1 mouse cellular context compared by ENCODE assay signal in the genomic region with DNA sequence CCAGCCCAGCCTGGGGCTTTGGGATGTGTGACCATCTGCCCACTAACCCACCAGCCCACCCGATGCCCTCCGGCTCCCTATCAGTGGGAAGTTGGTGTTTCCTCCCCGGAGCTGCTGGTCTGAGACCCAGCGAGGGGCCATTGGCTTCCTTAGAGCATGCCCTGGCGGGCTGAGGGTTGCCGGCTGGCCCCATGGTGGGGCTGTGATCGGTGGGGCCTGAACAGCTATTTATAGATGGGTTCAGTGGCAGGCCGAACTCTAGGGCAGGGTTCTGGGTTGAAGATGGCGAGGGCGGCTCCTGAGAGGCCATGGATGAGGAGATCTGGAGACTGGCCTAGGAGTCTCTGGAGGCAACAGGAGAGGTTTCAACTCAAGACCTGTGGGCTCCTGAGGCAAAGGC.
TF ChIP-seq lines count a peak whose summit lies in the region.

No protein-coding gene starts in this region.

TF ChIP-seq in MEL, 35 proteins besides CTCF, POLR2A, EP300 and RAD21:
- no peak for TF ChIP-seq ZMIZ1 (IDR thresholded peaks at IDR 0.05; ENCODE audit: low read depth, low read length)
- no peak for TF ChIP-seq MXI1 (IDR thresholded peaks at IDR 0.05; ENCODE audit: low read depth, low read length)
- TF ChIP-seq ETS1 (IDR thresholded peaks at IDR 0.05; ENCODE audit: low read depth, low read length): no peak
- no peak for TF ChIP-seq TAL1 (IDR thresholded peaks at IDR 0.05; ENCODE audit: low read length)
- TF ChIP-seq RCOR1 (IDR thresholded peaks at IDR 0.05; ENCODE audit: low read depth, low read length): no peak
- TF ChIP-seq USF2 (IDR thresholded peaks at IDR 0.05; ENCODE audit: borderline replicate concordance in 1 of 2, insufficient read depth in 1 of 2, low read depth in 1 of 2, low read length in 2 of 2): no peak
- no peak for TF ChIP-seq SMC3 (IDR thresholded peaks at IDR 0.05; ENCODE audit: low read depth, low read length)
- no peak for TF ChIP-seq CHD2 (IDR thresholded peaks at IDR 0.05; ENCODE audit: low read length)
- no peak for TF ChIP-seq POLR2AphosphoS2 (IDR thresholded peaks at IDR 0.05; ENCODE audit: low read length)
- TF ChIP-seq HCFC1 (IDR thresholded peaks at IDR 0.05; ENCODE audit: low read depth, low read length): no peak
TF ChIP-seq in MEL: peak in this region for 0.
